Mouse (Mus musculus) stomach, postnatal 0 days (tissue): ENCODE results near the gene 2810408A11Rik. TPM values are rescaled to one million over a fixed set of nuclear protein-coding genes. Genes with fewer than 3 reads are reported as not detected.

Experiments used
- ATAC-seq: fragments of 200-750 bp; cut with Nextera tagmentation; 2 replicates; pipeline ENCODE4 v1.8.0; 2017; ENCODE audit not compliant: low FRiP score, low TSS enrichment
- DNase-seq: peaks from one replicate; pipeline ENCODE4 v3.0.0-alpha.2; 2016; ENCODE audit warnings: low spot score
- H3K27ac ChIP-seq: fragments of 300-500 bp; sonication (generic); replicated peaks from 2 replicates; pipeline ENCODE4 v1.5.1; 2014; ENCODE audit warnings: mild to moderate bottlenecking, control low read depth
- H3K27me3 ChIP-seq: fragments of 300-500 bp; sonication (generic); 2 replicates; pipeline ENCODE4 v1.6.1; 2014; ENCODE audit warnings: low read length; ENCODE audit not compliant: control insufficient read depth, insufficient read depth
- H3K36me3 ChIP-seq: fragments of 300-500 bp; sonication (generic); 2 replicates; pipeline ENCODE4 v1.6.1; 2014; ENCODE audit warnings: low read length, mixed read lengths; ENCODE audit not compliant: control insufficient read depth, insufficient read depth
- H3K4me1 ChIP-seq: fragments of 300-500 bp; sonication (generic); replicated peaks from 2 replicates; pipeline ENCODE4 v1.6.1; 2014; ENCODE audit warnings: antibody characterized with exemption; ENCODE audit not compliant: control insufficient read depth, insufficient read depth
- H3K4me2 ChIP-seq: fragments of 300-500 bp; sonication (generic); replicated peaks from 2 replicates; pipeline ENCODE4 v1.6.1; 2014; ENCODE audit warnings: low read depth, mild to moderate bottlenecking, control low read depth, moderate library complexity
- H3K4me3 ChIP-seq: fragments of 300-500 bp; sonication (generic); 2 replicates; pipeline ENCODE4 v1.5.1; 2014; ENCODE audit warnings: low read depth, low read length, control low read depth
- H3K9ac ChIP-seq: fragments of 300-500 bp; sonication (generic); 2 replicates; pipeline ENCODE4 v1.6.1; 2014; ENCODE audit warnings: mild to moderate bottlenecking, low read length, control low read depth, mixed read lengths
- H3K9me3 ChIP-seq: fragments of 300-500 bp; sonication (generic); 2 replicates; pipeline ENCODE4 v1.6.1; 2016; ENCODE audit warnings: low read length; ENCODE audit not compliant: control insufficient read depth
- CTCF ChIP-seq: IDR thresholded peaks from 2 replicates; pipeline ENCODE4 v1.5.1; 2016; ENCODE audit warnings: antibody characterized with exemption, low read depth, mild to moderate bottlenecking, moderate library complexity
- EP300 ChIP-seq: optimal IDR thresholded peaks from 2 replicates; pipeline ENCODE3; 2016; ENCODE audit warnings: antibody characterized with exemption
- WGBS: fragments of 180-500 bp; shearing (Covaris S2); extraction: QIAGEN DNeasy Blood & Tissue Kit; methylation state at CpG from one replicate; pipeline ENCODE4 v1.1.7; 2014; 5-methylcytosine and 5-hydroxymethylcytosine counted together
- polyA plus RNA-seq: library from polyadenylated mRNA; unstranded; fragments of >200 nt; fragmentation: Nextera tagmentation; extraction: Ambion mirVana; gene quantifications from 2 replicates; pipeline ENCODE4 v1.2.1, GENCODE M21; 2015

2810408A11Rik gene
- polyA plus RNA-seq, 1 experiment from 2014 or later = 5.9 TPM

- Histone ChIP-seq H3K4me3 (peak overlapping the region; percentile 57), H3K27me3 (no peaks in the 10 kb centered on the region), H3K4me1 (peaks cover 11% of the 10 kb centered on the region), H3K4me2 (peak overlapping the region; percentile 77), H3K9me3 (no peaks in the 10 kb centered on the region), H3K27ac (peak overlapping the region; percentile 93), H3K36me3 (no peaks in the 10 kb centered on the region), H3K9ac (peak overlapping the region; percentile 65)
- no peak for DNase-seq
- ATAC-seq = no peak
- TF ChIP-seq EP300 (no peak), CTCF (no peak)
- WGBS = 54% methylated on average over 21 of the region's 21 CpGs
These were observed 18.8 kb downstream of the 2810408A11Rik start for GRCm38 (mm10) chr11:69881787-69882670.

- no peaks in the 10 kb centered on the region for H3K9me3 ChIP-seq
- no peaks in the 10 kb centered on the region for H3K36me3 ChIP-seq
- H3K27me3 ChIP-seq = no peaks in the 10 kb centered on the region
- peak within 1 kb of the TSS; percentile 77 for H3K4me2 ChIP-seq
- peaks cover 11% of the 10 kb centered on the region for H3K4me1 ChIP-seq
- peak within 1 kb of the TSS; percentile 57 for H3K4me3 ChIP-seq
- DNase-seq (peak; percentile 91), ATAC-seq (peak; percentile 85)
- TF ChIP-seq EP300 (peak; percentile 94), CTCF (peak; percentile 65)
- WGBS = 0% methylated on average over 46 of the region's 46 CpGs
- peak within 1 kb of the TSS; percentile 93 for H3K27ac ChIP-seq
- peak within 1 kb of the TSS; percentile 65 for H3K9ac ChIP-seq
These were observed 19.8 kb downstream of the 2810408A11Rik start, which contains the start of gene Kctd11 for GRCm38 (mm10) chr11:69880853-69881603. Gene Kctd11, minus strand, starts transcription at chr11:69881406.

- ATAC-seq (peak; percentile 30; the same call in 1 of the 2 replicates), DNase-seq (peak; percentile 82)
- under 1% methylated on average over 18 of the region's 18 CpGs for WGBS
- TF ChIP-seq CTCF (peak; percentile 90), EP300 (no peak)
- H3K4me3 ChIP-seq = peak overlapping the region; percentile 57
- H3K4me2 ChIP-seq = peak overlapping the region; percentile 77
- peak overlapping the region; percentile 65 for H3K9ac ChIP-seq
- no peaks in the 10 kb centered on the region for H3K36me3 ChIP-seq
- H3K27ac ChIP-seq = peak overlapping the region; percentile 93
- H3K9me3 ChIP-seq = no peaks in the 10 kb centered on the region
- H3K4me1 ChIP-seq = peaks cover 11% of the 10 kb centered on the region
- H3K27me3 ChIP-seq = no peaks in the 10 kb centered on the region
These were observed 20.3 kb downstream of the 2810408A11Rik start for GRCm38 (mm10) chr11:69880506-69880852.

- Histone ChIP-seq H3K9ac (peak overlapping the region; percentile 65), H3K27me3 (no peaks in the 10 kb centered on the region), H3K4me1 (peaks cover 11% of the 10 kb centered on the region), H3K9me3 (no peaks in the 10 kb centered on the region), H3K27ac (peak overlapping the region; percentile 93), H3K4me3 (peak overlapping the region; percentile 57), H3K36me3 (no peaks in the 10 kb centered on the region), H3K4me2 (peak overlapping the region; percentile 77)
- 51% methylated on average over 15 of the region's 15 CpGs for WGBS
- ATAC-seq (no peak), DNase-seq (no peak)
- no peak for TF ChIP-seq CTCF
- TF ChIP-seq EP300 = no peak
These were observed 21.1 kb downstream of the 2810408A11Rik start for GRCm38 (mm10) chr11:69879711-69880110.

GRCm38 (mm10) chr11:69878952-69879351 is 21.8 kb downstream of the 2810408A11Rik start:
- Histone ChIP-seq H3K4me3 (peak overlapping the region; percentile 57), H3K9ac (peak overlapping the region; percentile 65), H3K9me3 (no peaks in the 10 kb centered on the region), H3K4me2 (peak overlapping the region; percentile 77), H3K27me3 (no peaks in the 10 kb centered on the region), H3K4me1 (peaks cover 11% of the 10 kb centered on the region), H3K36me3 (no peaks in the 10 kb centered on the region), H3K27ac (peak overlapping the region; percentile 93)
- 84% methylated on average over 6 of the region's 6 CpGs for WGBS
- TF ChIP-seq CTCF = no peak
- no peak for TF ChIP-seq EP300
- no peak for DNase-seq
- ATAC-seq = no peak
